Mouse (Mus musculus) stomach, postnatal 0 days (tissue): ENCODE measurements around the gene Car5a. TPM values are rescaled to one million over a fixed set of nuclear protein-coding genes. Genes with fewer than 3 reads are reported as not detected.

Experiments used
- ATAC-seq: fragments of 200-750 bp; cut with Nextera tagmentation; 2 replicates; pipeline ENCODE4 v1.8.0; 2017; ENCODE audit not compliant: low FRiP score, low TSS enrichment
- DNase-seq: peaks from one replicate; pipeline ENCODE4 v3.0.0-alpha.2; 2016; ENCODE audit warnings: low spot score
- H3K27ac ChIP-seq: fragments of 300-500 bp; sonication (generic); replicated peaks from 2 replicates; pipeline ENCODE4 v1.5.1; 2014; ENCODE audit warnings: mild to moderate bottlenecking, control low read depth
- H3K27me3 ChIP-seq: fragments of 300-500 bp; sonication (generic); 2 replicates; pipeline ENCODE4 v1.6.1; 2014; ENCODE audit warnings: low read length; ENCODE audit not compliant: control insufficient read depth, insufficient read depth
- H3K36me3 ChIP-seq: fragments of 300-500 bp; sonication (generic); 2 replicates; pipeline ENCODE4 v1.6.1; 2014; ENCODE audit warnings: low read length, mixed read lengths; ENCODE audit not compliant: control insufficient read depth, insufficient read depth
- H3K4me1 ChIP-seq: fragments of 300-500 bp; sonication (generic); replicated peaks from 2 replicates; pipeline ENCODE4 v1.6.1; 2014; ENCODE audit warnings: antibody characterized with exemption; ENCODE audit not compliant: control insufficient read depth, insufficient read depth
- H3K4me2 ChIP-seq: fragments of 300-500 bp; sonication (generic); replicated peaks from 2 replicates; pipeline ENCODE4 v1.6.1; 2014; ENCODE audit warnings: low read depth, mild to moderate bottlenecking, control low read depth, moderate library complexity
- H3K4me3 ChIP-seq: fragments of 300-500 bp; sonication (generic); 2 replicates; pipeline ENCODE4 v1.5.1; 2014; ENCODE audit warnings: low read depth, low read length, control low read depth
- H3K9ac ChIP-seq: fragments of 300-500 bp; sonication (generic); 2 replicates; pipeline ENCODE4 v1.6.1; 2014; ENCODE audit warnings: mild to moderate bottlenecking, low read length, control low read depth, mixed read lengths
- H3K9me3 ChIP-seq: fragments of 300-500 bp; sonication (generic); 2 replicates; pipeline ENCODE4 v1.6.1; 2016; ENCODE audit warnings: low read length; ENCODE audit not compliant: control insufficient read depth
- CTCF ChIP-seq: IDR thresholded peaks from 2 replicates; pipeline ENCODE4 v1.5.1; 2016; ENCODE audit warnings: antibody characterized with exemption, low read depth, mild to moderate bottlenecking, moderate library complexity
- EP300 ChIP-seq: optimal IDR thresholded peaks from 2 replicates; pipeline ENCODE3; 2016; ENCODE audit warnings: antibody characterized with exemption
- WGBS: fragments of 180-500 bp; shearing (Covaris S2); extraction: QIAGEN DNeasy Blood & Tissue Kit; methylation state at CpG from one replicate; pipeline ENCODE4 v1.1.7; 2014; 5-methylcytosine and 5-hydroxymethylcytosine counted together
- polyA plus RNA-seq: library from polyadenylated mRNA; unstranded; fragments of >200 nt; fragmentation: Nextera tagmentation; extraction: Ambion mirVana; gene quantifications from 2 replicates; pipeline ENCODE4 v1.2.1, GENCODE M21; 2015

The Car5a gene
- polyA plus RNA-seq, 1 experiment from 2014 or later: 0.30 TPM

GRCm38 (mm10) chr8:121909148-121909541 lies 35.6 kb downstream of the Car5a start:
- Histone ChIP-seq H3K9ac (no peak overlapping the region), H3K4me1 (peaks cover 3% of the 10 kb centered on the region), H3K27me3 (no peaks in the 10 kb centered on the region), H3K36me3 (no peaks in the 10 kb centered on the region), H3K4me3 (no peak overlapping the region), H3K4me2 (no peak overlapping the region), H3K27ac (no peak overlapping the region), H3K9me3 (no peaks in the 10 kb centered on the region)
- 66% methylated on average over 8 of the region's 8 CpGs for WGBS
- no peak for ATAC-seq
- DNase-seq: no peak
- TF ChIP-seq EP300: no peak
- TF ChIP-seq CTCF: no peak

- ATAC-seq (no peak), DNase-seq (no peak)
- no peak overlapping the region for H3K9ac ChIP-seq
- H3K4me2 ChIP-seq: no peak overlapping the region; the same call in 1 of the 2 replicates
- TF ChIP-seq EP300 (no peak), CTCF (no peak)
- H3K36me3 ChIP-seq: no peaks in the 10 kb centered on the region
- 52% methylated on average over 8 of the region's 8 CpGs for WGBS
- no peaks in the 10 kb centered on the region for H3K9me3 ChIP-seq
- H3K4me1 ChIP-seq: peaks cover 3% of the 10 kb centered on the region
- no peaks in the 10 kb centered on the region for H3K27me3 ChIP-seq
- no peak overlapping the region for H3K4me3 ChIP-seq
- no peak overlapping the region for H3K27ac ChIP-seq
Observed at GRCm38 (mm10) chr8:121908378-121909147, 36.1 kb downstream of the Car5a start.

DNA sequence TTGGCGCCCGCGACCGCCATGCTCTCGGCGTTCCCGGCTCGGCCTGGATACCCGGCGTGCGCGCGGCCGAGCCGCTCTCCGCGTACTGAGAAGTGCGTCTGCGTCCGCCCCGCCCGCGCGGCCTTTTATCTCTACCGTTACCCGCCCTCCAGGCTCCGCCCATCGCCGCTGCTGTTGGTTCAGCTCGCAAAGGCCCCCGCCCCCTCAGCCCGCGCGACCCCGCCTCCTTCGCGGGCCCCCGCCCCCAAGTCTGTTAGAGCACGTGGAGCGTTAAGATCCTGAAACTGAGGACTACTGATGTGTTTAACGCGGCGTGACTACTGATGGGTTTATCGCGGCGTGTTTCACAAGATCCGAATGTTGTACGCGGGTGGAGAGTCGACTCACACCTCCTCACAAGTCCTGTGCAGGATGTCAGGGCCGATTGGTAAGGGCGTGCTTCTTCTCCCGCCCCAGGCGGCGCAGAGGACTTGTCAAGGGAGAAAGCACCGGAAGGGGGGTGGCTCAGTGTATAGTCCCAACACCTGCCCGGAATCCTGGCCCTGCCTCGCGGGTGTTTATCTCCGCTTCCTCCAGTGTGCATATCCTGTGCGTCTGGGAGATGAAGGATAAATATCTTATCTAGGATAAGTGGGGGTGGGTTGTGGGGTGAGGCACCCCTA lies 37.0 kb downstream of the Car5a start, which contains the start of gene Slc7a5:
Gene Slc7a5 (minus strand): TSS at position 108 of the 662 bp plus-strand sequence.
- peaks cover 3% of the 10 kb centered on the region for H3K4me1 ChIP-seq
- H3K27ac ChIP-seq: 0 out of 2 replicates have a peak within 1 kb of the TSS, but pooled peaks have one; percentile 8
- H3K9me3 ChIP-seq: no peaks in the 10 kb centered on the region
- peak; percentile 98 for DNase-seq
- TF ChIP-seq CTCF (0 out of 2 replicates have a peak, but pooled peaks have one; percentile 5), EP300 (no peak)
- under 1% methylated on average over 54 of the region's 61 CpGs for WGBS
- H3K36me3 ChIP-seq: no peaks in the 10 kb centered on the region
- H3K9ac ChIP-seq: peak within 1 kb of the TSS; percentile 69
- peak within 1 kb of the TSS; percentile 73 for H3K4me3 ChIP-seq
- peak within 1 kb of the TSS; percentile 99 for H3K4me2 ChIP-seq
- ATAC-seq: peak; percentile 91
- H3K27me3 ChIP-seq: no peaks in the 10 kb centered on the region

DNA sequence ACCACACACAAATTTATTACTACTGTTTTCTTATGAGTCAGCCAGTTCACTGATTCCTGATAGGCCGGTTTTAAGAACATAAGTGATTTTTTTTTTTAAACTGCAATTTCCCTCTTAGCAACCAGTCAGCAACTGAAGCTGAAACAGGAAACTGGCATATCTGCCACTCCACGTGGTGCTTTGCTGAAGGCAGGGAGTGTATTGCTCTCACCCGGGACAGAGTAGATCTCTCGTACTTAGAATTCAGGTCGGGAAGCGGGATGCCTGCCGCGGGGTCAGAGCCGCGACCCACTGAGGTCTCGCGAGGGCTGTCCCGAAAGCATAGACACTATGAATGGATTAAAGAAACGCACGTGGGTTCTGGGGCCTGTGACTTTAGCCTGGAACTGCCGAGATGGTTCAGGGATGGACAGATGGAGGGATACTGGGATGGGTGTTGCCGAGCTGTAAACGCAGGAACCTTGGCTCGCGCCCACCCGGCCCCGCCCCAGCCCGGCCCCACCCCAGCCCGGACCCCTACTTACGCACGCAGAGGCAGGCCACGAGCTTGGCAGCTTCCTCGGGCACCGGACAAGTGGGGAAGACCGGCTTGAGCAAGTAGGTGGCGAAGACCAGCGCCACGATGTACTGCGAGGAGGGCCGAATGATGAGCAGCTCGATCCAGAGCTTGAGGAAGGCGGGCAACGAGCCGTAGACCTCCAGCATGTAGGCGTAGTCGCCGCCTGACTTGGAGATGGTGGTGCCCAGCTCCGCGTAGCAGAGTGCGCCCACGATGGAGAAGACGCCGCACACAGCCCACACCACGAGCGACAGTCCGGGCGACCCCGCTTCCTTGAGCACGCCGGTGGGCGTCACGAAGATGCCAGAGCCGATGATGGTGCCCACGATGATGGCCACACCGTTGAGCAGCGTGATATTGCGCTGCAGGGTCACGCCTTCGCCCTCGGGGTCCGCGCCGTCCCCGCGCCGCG lies 37.9 kb downstream of the Car5a start:
- H3K4me2 ChIP-seq: peak overlapping the region; percentile 99
- H3K9ac ChIP-seq: peak overlapping the region; percentile 69
- no peaks in the 10 kb centered on the region for H3K27me3 ChIP-seq
- under 1% methylated on average over 61 of the region's 72 CpGs for WGBS
- H3K9me3 ChIP-seq: no peaks in the 10 kb centered on the region
- H3K4me1 ChIP-seq: peaks cover 3% of the 10 kb centered on the region
- H3K4me3 ChIP-seq: peak overlapping the region; percentile 73
- TF ChIP-seq CTCF: no peak
- TF ChIP-seq EP300: no peak
- no peaks in the 10 kb centered on the region for H3K36me3 ChIP-seq
- DNase-seq (peak; percentile 60), ATAC-seq (peak; percentile 14)
- 0 out of 2 replicates have a peak overlapping the region, but pooled peaks have one; percentile 8 for H3K27ac ChIP-seq

- H3K27me3 ChIP-seq: no peaks in the 10 kb centered on the region
- ATAC-seq (no peak), DNase-seq (no peak)
- H3K36me3 ChIP-seq: no peaks in the 10 kb centered on the region
- H3K9ac ChIP-seq: peak overlapping the region; percentile 45
- WGBS: 20% methylated on average over 5 of the region's 5 CpGs
- TF ChIP-seq EP300 (no peak), CTCF (no peak)
- H3K27ac ChIP-seq: no peak overlapping the region
- H3K9me3 ChIP-seq: no peaks in the 10 kb centered on the region
- H3K4me1 ChIP-seq: peaks cover 3% of the 10 kb centered on the region
- peak overlapping the region; percentile 73 for H3K4me3 ChIP-seq
- H3K4me2 ChIP-seq: peak overlapping the region; percentile 99
Observed at GRCm38 (mm10) chr8:121905864-121906263, 38.8 kb downstream of the Car5a start.
